Mouse (Mus musculus) CH12.LX (cell line): ENCODE data around the gene Fgd2.

Source experiments
- EP300 ChIP-seq: IDR thresholded peaks from 2 replicates; pipeline ENCODE4 v1.6.1; 2011; ENCODE audit warnings: low read length, improper control_type of control experiment
- KAT2A ChIP-seq: IDR thresholded peaks from 2 replicates; pipeline ENCODE4 v1.6.1; 2012; ENCODE audit warnings: low read length, improper control_type of control experiment, inconsistent platforms; ENCODE audit not compliant: insufficient replicate concordance
- POLR2A ChIP-seq: IDR thresholded peaks from 2 replicates; pipeline ENCODE4 v1.6.1; 2011; ENCODE audit warnings: low read depth, mild to moderate bottlenecking, improper control_type of control experiment, low read length
- RAD21 ChIP-seq: IDR thresholded peaks from 2 replicates; pipeline ENCODE4 v1.6.1; 2011; ENCODE audit warnings: low read depth, mild to moderate bottlenecking, low read length, improper control_type of control experiment, moderate library complexity
- SIN3A ChIP-seq: IDR thresholded peaks from 2 replicates; pipeline ENCODE4 v1.6.1; 2012; ENCODE audit warnings: low read length, improper control_type of control experiment, inconsistent platforms

GRCm38 (mm10) chr17:29401741-29402268 lies 41.1 kb downstream of the Fgd2 start:
- no peak for TF ChIP-seq RAD21
- TF ChIP-seq POLR2A = no peak
- no peak for TF ChIP-seq SIN3A
- TF ChIP-seq KAT2A = no peak
- no peak for TF ChIP-seq EP300
